Mouse (Mus musculus) testis, adult 2 months (tissue): Measurements from ENCODE around the gene Akap10. TPM values are rescaled to one million over a fixed set of nuclear protein-coding genes. Genes with fewer than 3 reads are reported as not detected.

ENCODE experiments used
- H3K27ac ChIP-seq: fragments of 200-500 bp; 2 replicates; pipeline ENCODE4 v1.5.1; 2012; ENCODE audit warnings: low read depth, low read length; ENCODE audit not compliant: control insufficient read depth, insufficient read depth
- H3K27me3 ChIP-seq: fragments of 200-500 bp; 2 replicates; pipeline ENCODE4 v1.6.1; 2012; ENCODE audit warnings: mild to moderate bottlenecking, low read length, moderate library complexity; ENCODE audit not compliant: control insufficient read depth, insufficient read depth
- H3K36me3 ChIP-seq: fragments of 200-500 bp; 2 replicates; pipeline ENCODE4 v1.6.1; 2012; ENCODE audit warnings: mild to moderate bottlenecking, low read length; ENCODE audit not compliant: control insufficient read depth, insufficient read depth
- H3K4me1 ChIP-seq: fragments of 200-500 bp; 2 replicates; pipeline ENCODE4 v1.6.1; 2012; ENCODE audit warnings: low read length; ENCODE audit not compliant: control insufficient read depth, insufficient read depth
- H3K4me3 ChIP-seq: fragments of 200-500 bp; 2 replicates; pipeline ENCODE4 v1.5.1; 2012; ENCODE audit warnings: low read depth, mild to moderate bottlenecking, low read length, moderate library complexity, mixed read lengths; ENCODE audit not compliant: control insufficient read depth
- CTCF ChIP-seq: fragments of 200-500 bp; IDR thresholded peaks from 2 replicates; pipeline ENCODE4 v1.5.1; 2012; ENCODE audit warnings: low read depth, mild to moderate bottlenecking, inconsistent platforms, low read length, moderate library complexity; ENCODE audit not compliant: control insufficient read depth, insufficient read depth, insufficient replicate concordance
- POLR2A ChIP-seq: fragments of 200-500 bp; IDR thresholded peaks from 2 replicates; pipeline ENCODE4 v1.6.1; 2012; ENCODE audit warnings: low read depth, mild to moderate bottlenecking, inconsistent platforms, low read length, moderate library complexity; ENCODE audit not compliant: control insufficient read depth
- polyA plus RNA-seq: library from polyadenylated mRNA; depleted of rRNA; stranded (reverse); fragments of >200 nt; gene quantifications from 2 replicates; pipeline ENCODE4 v1.2.3, GENCODE M21; 2012; rRNA removed

Gene Akap10
- polyA plus RNA-seq: 17.3 and 21.5 TPM in 2 replicates

- TF ChIP-seq CTCF (no peak), POLR2A (peak; percentile 77)
Measured at GRCm38 (mm10) chr11:61930098-61930517, at the start of gene Akap10. Akap10 (minus strand) TSS chr11:61930252.

GRCm38 (mm10) chr11:61975783-61976182 lies 45.7 kb upstream of the Akap10 start:
- Histone ChIP-seq H3K4me1 (no peaks in the 10 kb centered on the region), H3K36me3 (no peaks in the 10 kb centered on the region), H3K27ac (no peak overlapping the region), H3K27me3 (no peaks in the 10 kb centered on the region), H3K4me3 (no peak overlapping the region)
- TF ChIP-seq POLR2A: no peak
- no peak for TF ChIP-seq CTCF

More at GRCm38 (mm10) chr11:61930098-61930517, at the start of gene Akap10:
- Histone ChIP-seq H3K36me3 (no peaks in the 10 kb centered on the region), H3K4me1 (no peaks in the 10 kb centered on the region), H3K27ac (peak within 1 kb of the TSS; percentile 79), H3K27me3 (no peaks in the 10 kb centered on the region), H3K4me3 (peak within 1 kb of the TSS; percentile 92)

GRCm38 (mm10) chr11:61974106-61974707 lies 44.2 kb upstream of the Akap10 start:
- H3K27ac ChIP-seq: no peak overlapping the region
- H3K4me1 ChIP-seq: no peaks in the 10 kb centered on the region
- H3K4me3 ChIP-seq: no peak overlapping the region
- no peaks in the 10 kb centered on the region for H3K36me3 ChIP-seq
- TF ChIP-seq POLR2A (no peak), CTCF (no peak)
- no peaks in the 10 kb centered on the region for H3K27me3 ChIP-seq

- no peak for TF ChIP-seq CTCF
- no peak for TF ChIP-seq POLR2A
- H3K4me3 ChIP-seq: no peak overlapping the region
- H3K27me3 ChIP-seq: no peaks in the 10 kb centered on the region
- H3K36me3 ChIP-seq: no peaks in the 10 kb centered on the region
- no peak overlapping the region for H3K27ac ChIP-seq
- H3K4me1 ChIP-seq: no peaks in the 10 kb centered on the region
Measured at GRCm38 (mm10) chr11:61971441-61972221, 41.6 kb upstream of the Akap10 start.

- H3K36me3 ChIP-seq: no peaks in the 10 kb centered on the region
- H3K27me3 ChIP-seq: no peaks in the 10 kb centered on the region
- H3K27ac ChIP-seq: no peak overlapping the region
- no peaks in the 10 kb centered on the region for H3K4me1 ChIP-seq
- H3K4me3 ChIP-seq: no peak overlapping the region
- no peak for TF ChIP-seq CTCF
- no peak for TF ChIP-seq POLR2A
Measured at GRCm38 (mm10) chr11:61970901-61971300, 40.8 kb upstream of the Akap10 start.

- Histone ChIP-seq H3K4me1 (no peaks in the 10 kb centered on the region), H3K36me3 (no peaks in the 10 kb centered on the region), H3K4me3 (no peak overlapping the region), H3K27me3 (no peaks in the 10 kb centered on the region), H3K27ac (no peak overlapping the region)
- no peak for TF ChIP-seq POLR2A
- TF ChIP-seq CTCF: no peak
Measured at GRCm38 (mm10) chr11:61968875-61969274, 38.8 kb upstream of the Akap10 start.

- no peak overlapping the region for H3K4me3 ChIP-seq
- TF ChIP-seq POLR2A (no peak), CTCF (no peak)
- no peaks in the 10 kb centered on the region for H3K27me3 ChIP-seq
- no peaks in the 10 kb centered on the region for H3K36me3 ChIP-seq
- H3K4me1 ChIP-seq: no peaks in the 10 kb centered on the region
- no peak overlapping the region for H3K27ac ChIP-seq
Measured at GRCm38 (mm10) chr11:61967034-61967433, 37.0 kb upstream of the Akap10 start.

- Histone ChIP-seq H3K4me1 (no peaks in the 10 kb centered on the region), H3K36me3 (no peaks in the 10 kb centered on the region), H3K27ac (no peak overlapping the region), H3K27me3 (no peaks in the 10 kb centered on the region), H3K4me3 (no peak overlapping the region)
- TF ChIP-seq CTCF (no peak), POLR2A (no peak)
Measured at GRCm38 (mm10) chr11:61964611-61965010, 34.6 kb upstream of the Akap10 start.
